Mouse (Mus musculus): ENCODE results near the gene Slc34a1. TPM values are rescaled to one million over a fixed set of nuclear protein-coding genes. Genes with fewer than 3 reads are reported as not detected.

The Slc34a1 gene
- not detected in 2 replicates for polyA plus RNA-seq (2012; ENCODE audit: insufficient read depth, insufficient read length, low replicate concordance, missing spikeins)

DNA sequence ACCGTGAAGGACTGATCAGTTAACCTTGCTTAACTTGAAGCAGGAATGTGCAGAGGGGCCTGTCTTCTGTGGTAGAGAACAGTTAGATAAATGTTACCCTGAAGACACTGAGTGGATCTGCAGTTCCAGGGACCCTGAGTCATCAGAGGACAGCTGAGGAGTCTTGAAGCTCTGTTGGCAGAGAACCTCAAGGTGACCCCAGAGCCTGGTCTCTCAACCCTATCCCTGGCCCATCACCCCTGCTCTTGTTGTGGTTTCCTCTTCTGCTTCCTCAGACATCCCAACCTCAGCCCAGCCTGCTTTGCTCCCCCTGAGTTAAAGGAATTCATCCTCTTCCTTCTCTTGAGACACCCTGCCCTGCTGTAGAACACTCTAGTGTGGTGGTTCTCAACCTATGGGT lies at the start of gene Slc34a1:
Gene Slc34a1 (plus strand): TSS at position 100 of the 400 bp plus-strand sequence.
- no peak within 1 kb of the TSS for H3K27ac ChIP-seq (ENCODE audit: insufficient read depth, low read depth, low read length)
- TF ChIP-seq POLR2A (IDR thresholded peaks at IDR 0.05; ENCODE audit: insufficient read depth, low read depth, low read length), result no peak
- TF ChIP-seq CTCF (IDR thresholded peaks at IDR 0.05; ENCODE audit: insufficient read depth, low read depth, low read length), result no peak
- WGBS, result 86% methylated on average over 1 of the region's 1 CpGs

GRCm38 (mm10) chr13:55361145-55361544 lies 36.8 kb upstream of the Slc34a1 start:
- TF ChIP-seq CTCF (IDR thresholded peaks at IDR 0.05; ENCODE audit: insufficient read depth, low read depth, low read length) (no peak), POLR2A (IDR thresholded peaks at IDR 0.05; ENCODE audit: insufficient read depth, low read depth, low read length) (no peak)
- Histone ChIP-seq H3K4me3 (ENCODE audit: insufficient read depth, low read depth, low read length) (no peak overlapping the region), H3K4me1 (ENCODE audit: control insufficient read depth, insufficient read depth, low read length) (peaks cover 21% of the 10 kb centered on the region), H3K27ac (ENCODE audit: insufficient read depth, low read depth, low read length) (no peak overlapping the region)

More for the DNA sequence above, at the start of gene Slc34a1:
- Histone ChIP-seq H3K4me1 (ENCODE audit: control insufficient read depth, insufficient read depth, low read length) (peaks cover 9% of the 10 kb centered on the region), H3K4me3 (ENCODE audit: insufficient read depth, low read depth, low read length) (no peak within 1 kb of the TSS)

GRCm38 (mm10) chr13:55361974-55362452 lies 36.0 kb upstream of the Slc34a1 start:
- peaks cover 21% of the 10 kb centered on the region for H3K4me1 ChIP-seq (ENCODE audit: control insufficient read depth, insufficient read depth, low read length)
- WGBS, result under 1% methylated on average over 32 of the region's 32 CpGs
- TF ChIP-seq POLR2A (IDR thresholded peaks at IDR 0.05; ENCODE audit: insufficient read depth, low read depth, low read length) (no peak), CTCF (IDR thresholded peaks at IDR 0.05; ENCODE audit: insufficient read depth, low read depth, low read length) (no peak)

GRCm38 (mm10) chr13:55362453-55363060 lies 35.4 kb upstream of the Slc34a1 start, which contains the start of gene Lman2:
Gene Lman2 (minus strand): TSS chr13:55362783.
- H3K4me3 ChIP-seq (ENCODE audit: insufficient read depth, low read depth, low read length), result peak within 1 kb of the TSS; percentile 66
- WGBS, result under 1% methylated on average over 35 of the region's 35 CpGs
- TF ChIP-seq CTCF (IDR thresholded peaks at IDR 0.05; ENCODE audit: insufficient read depth, low read depth, low read length) (no peak), POLR2A (IDR thresholded peaks at IDR 0.05; ENCODE audit: insufficient read depth, low read depth, low read length) (0 out of 2 replicates have a peak, but pooled peaks have one; percentile 19)

More at GRCm38 (mm10) chr13:55361974-55362452, 36.0 kb upstream of the Slc34a1 start:
- Histone ChIP-seq H3K27ac (ENCODE audit: insufficient read depth, low read depth, low read length) (peak overlapping the region; percentile 6; the same call in 1 of the 2 replicates), H3K4me3 (ENCODE audit: insufficient read depth, low read depth, low read length) (peak overlapping the region; percentile 66)

GRCm38 (mm10) chr13:55368401-55368800 lies 29.6 kb upstream of the Slc34a1 start:
- TF ChIP-seq POLR2A (IDR thresholded peaks at IDR 0.05; ENCODE audit: insufficient read depth, low read depth, low read length), result no peak
- no peak for TF ChIP-seq CTCF (IDR thresholded peaks at IDR 0.05; ENCODE audit: insufficient read depth, low read depth, low read length)
- WGBS, result 82% methylated on average over 7 of the region's 7 CpGs
- H3K4me1 ChIP-seq (ENCODE audit: control insufficient read depth, insufficient read depth, low read length), result peaks cover 11% of the 10 kb centered on the region
- H3K27ac ChIP-seq (ENCODE audit: insufficient read depth, low read depth, low read length), result no peak overlapping the region
- no peak overlapping the region for H3K4me3 ChIP-seq (ENCODE audit: insufficient read depth, low read depth, low read length)

More at GRCm38 (mm10) chr13:55362453-55363060, 35.4 kb upstream of the Slc34a1 start, which contains the start of gene Lman2:
- Histone ChIP-seq H3K4me1 (ENCODE audit: control insufficient read depth, insufficient read depth, low read length) (peaks cover 21% of the 10 kb centered on the region), H3K27ac (ENCODE audit: insufficient read depth, low read depth, low read length) (peak within 1 kb of the TSS; percentile 34; the same call in 1 of the 2 replicates)

GRCm38 (mm10) chr13:55369531-55370114 lies 28.4 kb upstream of the Slc34a1 start, which contains the start of gene Rgs14:
Gene Rgs14 (plus strand): TSS chr13:55369732.
- WGBS, result 29% methylated on average over 13 of the region's 13 CpGs
- Histone ChIP-seq H3K4me3 (ENCODE audit: insufficient read depth, low read depth, low read length) (peak within 1 kb of the TSS; percentile 27), H3K27ac (ENCODE audit: insufficient read depth, low read depth, low read length) (no peak within 1 kb of the TSS), H3K4me1 (ENCODE audit: control insufficient read depth, insufficient read depth, low read length) (peaks cover 16% of the 10 kb centered on the region)
- TF ChIP-seq POLR2A (IDR thresholded peaks at IDR 0.05; ENCODE audit: insufficient read depth, low read depth, low read length), result no peak
- TF ChIP-seq CTCF (IDR thresholded peaks at IDR 0.05; ENCODE audit: insufficient read depth, low read depth, low read length), result no peak

DNA sequence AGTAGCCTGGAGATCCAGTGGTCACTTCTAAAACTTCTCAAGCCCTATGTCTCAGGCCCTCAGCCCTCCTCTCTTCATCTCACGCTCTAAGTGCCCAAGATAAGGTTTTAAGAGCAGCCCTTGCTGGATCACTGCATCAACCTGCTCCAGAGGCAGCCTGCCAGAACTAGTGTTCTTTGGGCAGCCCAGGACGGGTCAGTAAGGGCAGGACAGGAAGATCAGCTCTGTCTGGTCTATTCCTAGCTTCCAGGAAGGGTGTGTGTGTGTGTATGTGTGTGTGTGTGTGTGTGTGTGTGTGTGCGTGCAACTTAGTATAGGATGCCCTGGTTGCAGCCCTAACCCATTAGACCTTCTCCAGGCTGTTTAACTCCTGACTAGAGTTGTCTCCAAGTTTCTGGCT lies 27.8 kb upstream of the Slc34a1 start:
- WGBS, result 53% methylated on average over 3 of the region's 3 CpGs
- Histone ChIP-seq H3K4me1 (ENCODE audit: control insufficient read depth, insufficient read depth, low read length) (peaks cover 16% of the 10 kb centered on the region), H3K27ac (ENCODE audit: insufficient read depth, low read depth, low read length) (no peak overlapping the region), H3K4me3 (ENCODE audit: insufficient read depth, low read depth, low read length) (peak overlapping the region; percentile 27; the same call in 1 of the 2 replicates)
- TF ChIP-seq POLR2A (IDR thresholded peaks at IDR 0.05; ENCODE audit: insufficient read depth, low read depth, low read length), result no peak
- no peak for TF ChIP-seq CTCF (IDR thresholded peaks at IDR 0.05; ENCODE audit: insufficient read depth, low read depth, low read length)

GRCm38 (mm10) chr13:55371007-55371681 lies 26.8 kb upstream of the Slc34a1 start:
- no peak for TF ChIP-seq POLR2A (IDR thresholded peaks at IDR 0.05; ENCODE audit: insufficient read depth, low read depth, low read length)
- TF ChIP-seq CTCF (IDR thresholded peaks at IDR 0.05; ENCODE audit: insufficient read depth, low read depth, low read length), result no peak
- no peak overlapping the region for H3K4me3 ChIP-seq (ENCODE audit: insufficient read depth, low read depth, low read length)
- peaks cover 16% of the 10 kb centered on the region for H3K4me1 ChIP-seq (ENCODE audit: control insufficient read depth, insufficient read depth, low read length)
- no peak overlapping the region for H3K27ac ChIP-seq (ENCODE audit: insufficient read depth, low read depth, low read length)
- 66% methylated on average over 8 of the region's 8 CpGs for WGBS

Data from olfactory bulb, adult 2 months (tissue).